Mouse (Mus musculus) G1E (cell line): ENCODE measurements around the gene Ifitm2.

ENCODE experiments used
- CTCF ChIP-seq: IDR thresholded peaks from 2 replicates; pipeline ENCODE4 v1.5.1; 2012; ENCODE audit warnings: low read depth, low read length, inconsistent platforms, mixed read lengths
- GATA1 ChIP-seq: IDR thresholded peaks from 2 replicates; pipeline ENCODE4 v1.6.1; 2012; ENCODE audit warnings: borderline replicate concordance, low read length, inconsistent platforms, mixed read lengths
- GATA2 ChIP-seq: IDR thresholded peaks from 2 replicates; pipeline ENCODE4 v1.6.1; 2012; ENCODE audit warnings: low read depth, low read length, inconsistent platforms, borderline replicate concordance
- POLR2AphosphoS5 ChIP-seq: IDR thresholded peaks from 2 replicates; pipeline ENCODE4 v1.6.1; 2012; ENCODE audit warnings: low read depth, low read length, inconsistent platforms; ENCODE audit not compliant: insufficient replicate concordance

DNA sequence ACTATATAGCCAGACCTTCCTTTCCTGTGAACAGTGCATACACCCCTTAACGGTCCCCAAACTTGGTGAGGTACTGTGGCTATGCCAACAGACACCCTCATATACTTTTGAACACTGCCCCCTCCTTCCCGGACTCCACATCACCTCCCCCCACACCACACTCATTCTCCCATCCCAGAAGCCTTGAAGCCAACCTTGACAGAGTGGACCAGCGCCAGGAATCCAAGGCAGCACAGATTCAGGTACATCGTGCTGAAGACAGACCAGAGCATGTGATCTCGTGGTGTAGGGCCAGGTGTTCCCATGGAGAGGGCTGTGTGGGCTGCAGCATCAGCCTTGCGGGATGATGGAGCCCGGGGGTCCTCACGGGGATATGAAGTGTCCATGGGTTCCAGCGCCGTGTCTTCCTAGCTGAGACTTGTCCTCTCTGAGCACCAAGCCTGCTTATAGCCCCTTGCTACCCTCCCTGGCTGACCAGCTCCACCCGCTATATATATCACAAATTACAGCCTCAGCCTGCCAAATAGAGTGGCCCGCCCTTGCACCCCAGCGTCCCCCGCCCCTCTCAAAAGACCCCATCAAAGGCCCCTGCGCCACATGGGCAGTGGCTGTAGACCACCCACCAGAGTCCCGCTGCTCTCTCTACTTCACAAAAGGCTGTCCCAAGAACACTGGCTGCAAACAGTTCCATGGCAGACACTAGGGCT is 5.8 kb downstream of the Ifitm2 start, which contains the start of gene Ifitm5:
- TF ChIP-seq CTCF = no peak
- TF ChIP-seq GATA1 = no peak
- no peak for TF ChIP-seq POLR2AphosphoS5
- no peak for TF ChIP-seq GATA2
